Mouse (Mus musculus): Measurements from ENCODE around the gene Nelfb. TPM values are rescaled to one million over a fixed set of nuclear protein-coding genes. Genes with fewer than 3 reads are reported as not detected.

Gene Nelfb
- polyA plus RNA-seq, 1 experiment from 2014 or later = 42.8 TPM

GRCm38 (mm10) chr2:25241438-25241775 is 30.1 kb upstream of the Nelfb start:
- Histone ChIP-seq H3K4me1 (replicated peaks) (peaks cover 32% of the 10 kb centered on the region), H3K4me3 (replicated peaks) (peak overlapping the region; percentile 57), H3K27me3 (peaks cover 37% of the 10 kb centered on the region), H3K27ac (no peak overlapping the region), H3K9ac (peak overlapping the region; percentile 65; the same call in 1 of the 2 replicates), H3K9me3 (replicated peaks) (no peaks in the 10 kb centered on the region), H3K36me3 (peaks cover 8% of the 10 kb centered on the region), H3K4me2 (peak overlapping the region; percentile 84)
- WGBS (ENCODE audit: insufficient replicate concordance) = 12% methylated on average over 6 of the region's 6 CpGs
- DNase-seq (no peak), ATAC-seq (ENCODE audit: low read depth) (peak; percentile 22)

DNA sequence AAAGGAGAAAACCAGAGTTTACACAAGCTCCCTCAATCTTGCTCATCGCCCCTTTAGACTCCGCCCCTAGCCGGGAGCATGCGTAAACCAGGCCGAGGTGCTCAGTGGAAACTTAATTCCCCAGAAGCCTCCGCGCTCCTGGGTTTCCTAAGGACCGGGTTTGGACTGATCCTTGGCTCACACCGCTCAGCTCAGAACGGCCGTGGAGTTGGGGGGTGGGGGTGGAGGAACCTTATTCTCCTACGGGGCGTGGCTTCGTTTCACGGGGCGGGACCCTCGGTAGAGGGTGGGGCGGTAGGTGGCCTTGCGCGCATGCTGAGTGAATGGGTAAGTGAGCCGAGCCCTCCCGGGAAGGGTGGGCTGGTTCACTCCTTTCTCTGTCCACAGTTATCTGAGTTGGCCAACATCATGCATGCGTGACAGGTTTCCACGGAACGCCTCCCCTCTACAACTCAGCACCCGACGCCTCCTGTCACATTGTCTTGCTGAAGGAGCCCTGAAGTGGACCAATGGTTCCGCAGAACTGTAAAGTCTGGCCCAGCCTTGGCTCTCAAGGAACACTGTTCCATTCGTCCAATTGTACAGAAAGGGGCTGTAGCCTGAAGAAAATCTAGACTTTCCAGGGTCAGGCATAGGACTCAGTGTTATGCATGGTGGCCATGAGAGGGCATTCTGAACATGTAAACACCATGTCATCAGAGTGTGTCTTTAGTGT is 29.6 kb upstream of the Nelfb start:
- ATAC-seq (ENCODE audit: low read depth) (peak; percentile 73), DNase-seq (peak; percentile 60)
- H3K9me3 ChIP-seq (replicated peaks) = no peaks in the 10 kb centered on the region
- peaks cover 37% of the 10 kb centered on the region for H3K4me1 ChIP-seq (replicated peaks)
- peaks cover 41% of the 10 kb centered on the region for H3K27me3 ChIP-seq
- H3K9ac ChIP-seq = peak overlapping the region; percentile 57
- H3K27ac ChIP-seq = no peak overlapping the region
- WGBS (ENCODE audit: insufficient replicate concordance) = 2% methylated on average over 29 of the region's 29 CpGs
- peak overlapping the region; percentile 57 for H3K4me3 ChIP-seq (replicated peaks)
- H3K4me2 ChIP-seq = peak overlapping the region; percentile 84
- H3K36me3 ChIP-seq = peaks cover 3% of the 10 kb centered on the region

GRCm38 (mm10) chr2:25240310-25240709 is 29.0 kb upstream of the Nelfb start:
- Histone ChIP-seq H3K9me3 (replicated peaks) (no peaks in the 10 kb centered on the region), H3K4me2 (peak overlapping the region; percentile 84), H3K9ac (peak overlapping the region; percentile 57), H3K4me3 (replicated peaks) (peak overlapping the region; percentile 57), H3K4me1 (replicated peaks) (peaks cover 37% of the 10 kb centered on the region), H3K36me3 (no peaks in the 10 kb centered on the region), H3K27ac (no peak overlapping the region), H3K27me3 (peaks cover 43% of the 10 kb centered on the region)
- 41% methylated on average over 8 of the region's 8 CpGs for WGBS (ENCODE audit: insufficient replicate concordance)
- no peak for DNase-seq
- no peak for ATAC-seq (ENCODE audit: low read depth)

DNA sequence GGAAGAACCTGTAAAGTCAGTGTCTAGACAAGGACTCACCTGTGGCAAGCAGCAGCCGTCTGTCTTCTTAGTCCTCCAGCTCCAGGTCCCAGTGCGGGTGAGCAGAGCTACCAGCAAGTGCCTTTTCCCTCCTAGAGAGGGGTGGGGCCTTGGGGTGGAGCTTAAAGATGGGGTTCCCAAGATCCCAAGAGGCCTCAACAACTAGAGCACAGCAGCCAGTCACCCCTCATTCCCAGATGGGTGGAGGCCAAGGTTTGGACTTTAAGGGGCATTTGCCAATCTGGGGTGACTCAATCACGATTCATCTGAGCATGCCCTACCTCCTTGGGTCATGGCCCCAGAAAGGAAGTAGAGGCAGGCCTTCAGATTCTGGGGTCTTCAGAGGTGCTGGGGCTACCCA is 28.5 kb upstream of the Nelfb start:
- Histone ChIP-seq H3K9me3 (replicated peaks) (no peaks in the 10 kb centered on the region), H3K9ac (no peak overlapping the region), H3K36me3 (no peaks in the 10 kb centered on the region), H3K27me3 (peaks cover 43% of the 10 kb centered on the region), H3K4me2 (no peak overlapping the region), H3K27ac (no peak overlapping the region), H3K4me1 (replicated peaks) (peaks cover 37% of the 10 kb centered on the region), H3K4me3 (replicated peaks) (no peak overlapping the region)
- WGBS (ENCODE audit: insufficient replicate concordance) = 79% methylated on average over 3 of the region's 3 CpGs
- ATAC-seq (ENCODE audit: low read depth) (no peak), DNase-seq (no peak)

GRCm38 (mm10) chr2:25238106-25238505 is 26.8 kb upstream of the Nelfb start:
- H3K27ac ChIP-seq = no peak overlapping the region
- H3K9ac ChIP-seq = no peak overlapping the region
- no peaks in the 10 kb centered on the region for H3K9me3 ChIP-seq (replicated peaks)
- no peak for ATAC-seq (ENCODE audit: low read depth)
- no peak for DNase-seq
- no peaks in the 10 kb centered on the region for H3K36me3 ChIP-seq
- H3K27me3 ChIP-seq = peaks cover 30% of the 10 kb centered on the region
- no peak overlapping the region for H3K4me2 ChIP-seq
- H3K4me1 ChIP-seq (replicated peaks) = peaks cover 51% of the 10 kb centered on the region
- H3K4me3 ChIP-seq (replicated peaks) = no peak overlapping the region

DNA sequence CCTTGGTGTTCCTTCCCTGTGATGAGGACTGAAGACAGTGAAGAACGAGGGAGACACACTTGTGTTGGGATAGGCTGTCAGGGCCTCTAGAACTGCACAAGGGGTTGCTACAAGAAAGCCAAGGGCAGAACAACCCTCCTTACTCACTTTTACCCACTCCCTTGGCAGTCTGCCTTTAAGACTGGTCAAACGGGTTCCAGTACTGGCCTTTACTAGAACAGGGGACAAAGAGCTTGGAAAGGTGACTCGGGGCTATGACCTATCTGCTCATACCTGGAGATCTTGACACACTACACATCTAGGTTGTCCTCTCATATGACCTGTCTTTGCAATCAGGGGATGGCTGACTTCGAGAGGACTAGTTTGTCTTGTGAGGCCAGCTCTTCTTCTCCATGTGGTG is 26.2 kb upstream of the Nelfb start:
- Histone ChIP-seq H3K4me2 (no peak overlapping the region), H3K36me3 (no peaks in the 10 kb centered on the region), H3K9ac (no peak overlapping the region), H3K27ac (no peak overlapping the region), H3K4me3 (replicated peaks) (no peak overlapping the region), H3K9me3 (replicated peaks) (no peaks in the 10 kb centered on the region), H3K4me1 (replicated peaks) (peaks cover 53% of the 10 kb centered on the region), H3K27me3 (peaks cover 24% of the 10 kb centered on the region)
- no peak for DNase-seq
- ATAC-seq (ENCODE audit: low read depth) = no peak
- WGBS (ENCODE audit: insufficient replicate concordance) = 52% methylated on average over 4 of the region's 4 CpGs

DNA sequence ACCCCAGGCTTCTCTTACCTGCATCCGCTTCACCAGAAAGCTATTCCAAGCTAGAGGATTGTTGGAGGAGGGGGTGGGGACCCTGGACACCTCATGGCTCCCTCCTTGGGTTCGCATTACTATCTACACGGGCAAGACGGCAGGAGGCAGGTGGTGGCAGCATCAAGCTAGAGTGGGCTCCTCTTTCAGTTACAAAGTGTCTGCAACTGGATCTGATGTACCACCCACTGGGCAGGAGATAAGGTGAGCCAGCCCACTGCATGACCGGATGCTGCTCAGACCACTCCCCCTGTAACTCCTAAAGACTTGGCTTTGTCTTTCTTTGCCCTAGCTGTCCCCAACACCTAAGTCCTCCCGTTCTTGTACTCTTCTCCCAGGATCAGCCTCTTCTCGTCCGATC is 25.3 kb upstream of the Nelfb start, which contains the start of gene Rnf224:
Gene Rnf224 (minus strand): TSS at position 174 of the 400 bp plus-strand sequence.
- WGBS (ENCODE audit: insufficient replicate concordance) = 29% methylated on average over 8 of the region's 8 CpGs
- Histone ChIP-seq H3K27ac (no peak within 1 kb of the TSS), H3K9ac (no peak within 1 kb of the TSS; the same call in 1 of the 2 replicates), H3K4me1 (replicated peaks) (peaks cover 44% of the 10 kb centered on the region), H3K27me3 (peaks cover 15% of the 10 kb centered on the region), H3K4me2 (no peak within 1 kb of the TSS), H3K9me3 (replicated peaks) (no peaks in the 10 kb centered on the region), H3K4me3 (replicated peaks) (no peak within 1 kb of the TSS), H3K36me3 (no peaks in the 10 kb centered on the region)
- ATAC-seq (ENCODE audit: low read depth) (no peak), DNase-seq (no peak)

- no peak overlapping the region for H3K4me2 ChIP-seq
- 49% methylated on average over 5 of the region's 5 CpGs for WGBS (ENCODE audit: insufficient replicate concordance)
Observed at GRCm38 (mm10) chr2:25234551-25235220, 23.4 kb upstream of the Nelfb start.

GRCm38 (mm10) chr2:25234050-25234449 is 22.8 kb upstream of the Nelfb start, which contains the start of gene Slc34a3:
Slc34a3 (minus strand) TSS chr2:25234364.
- H3K9ac ChIP-seq = no peak within 1 kb of the TSS

More at GRCm38 (mm10) chr2:25234551-25235220, 23.4 kb upstream of the Nelfb start:
- Histone ChIP-seq H3K4me1 (replicated peaks) (peaks cover 29% of the 10 kb centered on the region), H3K9ac (no peak overlapping the region), H3K4me3 (replicated peaks) (no peak overlapping the region), H3K36me3 (no peaks in the 10 kb centered on the region), H3K27ac (no peak overlapping the region), H3K27me3 (peaks cover 6% of the 10 kb centered on the region; the same call in 1 of the 2 replicates), H3K9me3 (replicated peaks) (no peaks in the 10 kb centered on the region)
- ATAC-seq (ENCODE audit: low read depth) = no peak
- DNase-seq = no peak

DNA sequence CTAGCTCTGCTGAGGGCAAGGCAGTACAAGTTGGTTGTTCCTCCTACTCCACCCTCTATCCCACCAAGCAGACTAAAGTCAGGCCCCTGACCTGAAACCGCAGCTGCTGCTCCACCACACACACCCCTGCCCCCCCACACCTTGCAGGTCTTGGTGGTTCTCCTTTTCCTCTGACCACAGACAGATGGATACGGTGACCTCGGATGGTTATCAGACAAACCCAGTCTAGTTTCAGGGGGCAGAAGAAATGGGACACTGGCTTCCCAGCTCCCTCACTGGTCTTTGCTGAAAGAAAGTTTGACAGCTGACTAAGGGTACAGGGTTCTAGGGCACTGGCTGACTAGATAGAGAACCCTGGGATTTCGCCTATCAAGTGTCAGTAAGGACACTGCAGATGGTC is 22.1 kb upstream of the Nelfb start:
- no peak overlapping the region for H3K9ac ChIP-seq

More at GRCm38 (mm10) chr2:25234050-25234449, 22.8 kb upstream of the Nelfb start, which contains the start of gene Slc34a3:
- WGBS (ENCODE audit: insufficient replicate concordance) = 66% methylated on average over 3 of the region's 3 CpGs
- Histone ChIP-seq H3K27ac (no peak within 1 kb of the TSS), H3K36me3 (no peaks in the 10 kb centered on the region), H3K27me3 (peaks cover 6% of the 10 kb centered on the region; the same call in 1 of the 2 replicates), H3K4me2 (no peak within 1 kb of the TSS), H3K4me3 (replicated peaks) (no peak within 1 kb of the TSS), H3K4me1 (replicated peaks) (peaks cover 30% of the 10 kb centered on the region), H3K9me3 (replicated peaks) (no peaks in the 10 kb centered on the region)
- DNase-seq (no peak), ATAC-seq (ENCODE audit: low read depth) (no peak)

GRCm38 (mm10) chr2:25231038-25231437 is 19.7 kb upstream of the Nelfb start:
- no peak for DNase-seq
- no peak overlapping the region for H3K4me2 ChIP-seq
- peaks cover 4% of the 10 kb centered on the region; the same call in 1 of the 2 replicates for H3K27me3 ChIP-seq
- H3K4me3 ChIP-seq (replicated peaks) = no peak overlapping the region
- ATAC-seq (ENCODE audit: low read depth) = no peak
- no peak overlapping the region for H3K9ac ChIP-seq
- H3K27ac ChIP-seq = no peak overlapping the region
- no peaks in the 10 kb centered on the region for H3K9me3 ChIP-seq (replicated peaks)
- WGBS (ENCODE audit: insufficient replicate concordance) = 59% methylated on average over 12 of the region's 12 CpGs
- H3K4me1 ChIP-seq (replicated peaks) = peaks cover 39% of the 10 kb centered on the region
- no peaks in the 10 kb centered on the region for H3K36me3 ChIP-seq

More for the DNA sequence above, 22.1 kb upstream of the Nelfb start:
- peaks cover 6% of the 10 kb centered on the region; the same call in 1 of the 2 replicates for H3K27me3 ChIP-seq
- no peak overlapping the region for H3K27ac ChIP-seq
- ATAC-seq (ENCODE audit: low read depth) = no peak
- peaks cover 36% of the 10 kb centered on the region for H3K4me1 ChIP-seq (replicated peaks)
- DNase-seq = no peak
- no peak overlapping the region for H3K4me3 ChIP-seq (replicated peaks)
- no peaks in the 10 kb centered on the region for H3K9me3 ChIP-seq (replicated peaks)
- no peaks in the 10 kb centered on the region for H3K36me3 ChIP-seq
- 18% methylated on average over 4 of the region's 4 CpGs for WGBS (ENCODE audit: insufficient replicate concordance)
- H3K4me2 ChIP-seq = no peak overlapping the region
